Mouse (Mus musculus) mouse embryonic stem cell (cell line): ENCODE measurements around the gene Urb1.

Source experiments
- in situ Hi-C, 2 experiments: fragments of 300-500 bp; cut with MboI; formaldehyde crosslinking; loops; 1 replicate in 1 of 2; 3 replicates in 1 of 2; pipeline ENCODE4 v1.14.3; 2019 to 2020; ENCODE audit warnings: low sequenced_read_pairs in 2 of 2, low pct_unique_long_range_greater_than_20kb in 1 of 2, mixed read lengths in 1 of 2; ENCODE audit not compliant: unreplicated experiment in 1 of 2

Gene Urb1

GRCm38 (mm10) chr16:90809975-90810715 is at the start of gene Urb1:
Gene Urb1, minus strand, starts transcription at chr16:90810413.
- in situ Hi-C loops, result no loop called here

GRCm38 (mm10) chr16:90858206-90858605 is 48.0 kb upstream of the Urb1 start:
- in situ Hi-C loops, result no loop called here

- in situ Hi-C loops, result no loop called here
Measured at GRCm38 (mm10) chr16:90856552-90857200, 46.5 kb upstream of the Urb1 start.

- in situ Hi-C loops, result no loop called here
Measured at GRCm38 (mm10) chr16:90851621-90852334, 41.6 kb upstream of the Urb1 start.

DNA sequence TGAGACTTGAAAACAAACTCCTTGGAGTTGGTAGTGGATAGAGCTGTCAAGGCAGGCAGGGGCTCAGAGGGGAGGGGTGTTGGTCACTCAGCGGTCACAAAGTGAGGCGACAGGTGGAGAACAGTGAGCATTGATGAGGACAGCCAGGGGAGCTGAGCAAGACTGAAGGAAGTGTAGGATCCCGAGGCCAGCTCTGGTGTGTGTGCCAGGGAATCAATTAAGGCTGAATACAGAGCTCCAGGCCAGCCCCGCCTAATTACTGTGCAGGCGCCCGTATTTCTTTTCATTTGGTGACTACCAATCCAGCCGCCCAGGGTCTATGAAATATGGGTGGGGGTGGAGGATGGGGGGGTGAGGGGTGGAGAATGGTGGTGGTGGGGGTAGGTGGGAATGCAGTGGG is 40.7 kb upstream of the Urb1 start:
- in situ Hi-C loops, result no loop called here

- in situ Hi-C loops, result no loop called here
Measured at GRCm38 (mm10) chr16:90849262-90849661, 39.0 kb upstream of the Urb1 start.

DNA sequence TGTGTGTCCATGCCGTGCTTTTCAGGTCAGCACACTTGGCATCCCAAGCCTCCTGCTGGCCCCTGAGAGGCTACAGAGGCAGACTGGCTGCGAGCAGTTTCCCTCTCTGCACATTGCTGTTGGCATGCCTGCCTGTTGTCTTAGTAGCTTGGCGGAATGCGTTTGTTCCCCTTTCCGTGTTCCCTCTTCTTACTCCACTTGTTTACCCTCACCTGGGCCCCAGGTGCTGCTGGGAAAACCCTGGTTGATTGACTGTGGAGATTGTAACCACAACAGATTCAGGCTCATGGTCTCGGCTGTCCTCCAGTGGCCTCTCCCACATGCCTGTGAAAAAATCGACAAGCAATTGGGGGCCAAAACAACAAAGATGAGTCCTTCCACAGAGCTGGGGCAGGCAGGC is 38.5 kb upstream of the Urb1 start:
- in situ Hi-C loops, result no loop called here

- in situ Hi-C loops, result no loop called here
Measured at GRCm38 (mm10) chr16:90845591-90845990, 35.4 kb upstream of the Urb1 start.

DNA sequence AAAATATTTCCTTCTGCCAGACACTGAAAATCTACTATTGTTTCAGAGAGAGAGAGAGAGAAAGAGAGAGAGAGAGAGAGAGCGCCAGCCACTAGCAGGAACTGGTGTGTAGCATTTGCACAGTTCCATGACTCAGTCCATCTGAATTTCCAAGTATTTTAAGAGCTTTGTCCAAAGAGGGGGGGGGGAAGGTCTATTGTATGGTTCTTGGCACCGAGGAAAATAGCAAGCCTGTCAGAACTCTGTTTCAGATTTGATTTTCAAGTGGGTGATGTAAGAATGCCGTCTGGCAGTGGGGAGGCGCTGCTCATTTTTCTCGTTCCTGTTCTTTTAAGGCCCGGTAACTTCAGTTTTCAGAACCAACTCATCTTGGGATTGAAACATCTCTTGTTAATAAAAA is 34.8 kb upstream of the Urb1 start:
- in situ Hi-C loops, result no loop called here

DNA sequence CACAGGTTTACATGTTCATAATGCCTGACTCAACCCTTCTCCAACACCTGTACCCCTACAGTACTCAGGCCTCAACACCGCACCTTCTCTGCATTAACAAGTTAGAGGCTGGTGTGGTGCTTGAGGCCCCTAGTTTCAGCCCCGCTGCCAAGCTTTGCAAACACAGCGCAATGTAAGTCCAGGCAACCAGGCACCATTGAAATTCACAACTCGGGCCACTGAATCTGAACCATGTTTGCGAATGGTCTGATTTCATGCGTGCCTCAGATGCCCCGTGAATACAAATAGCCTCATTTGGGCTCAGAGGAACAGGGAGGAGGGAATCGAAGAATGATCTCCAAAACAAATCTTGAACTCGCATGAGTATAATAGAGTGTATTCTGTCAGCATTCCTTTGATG is 32.0 kb upstream of the Urb1 start:
- in situ Hi-C loops, result no loop called here

DNA sequence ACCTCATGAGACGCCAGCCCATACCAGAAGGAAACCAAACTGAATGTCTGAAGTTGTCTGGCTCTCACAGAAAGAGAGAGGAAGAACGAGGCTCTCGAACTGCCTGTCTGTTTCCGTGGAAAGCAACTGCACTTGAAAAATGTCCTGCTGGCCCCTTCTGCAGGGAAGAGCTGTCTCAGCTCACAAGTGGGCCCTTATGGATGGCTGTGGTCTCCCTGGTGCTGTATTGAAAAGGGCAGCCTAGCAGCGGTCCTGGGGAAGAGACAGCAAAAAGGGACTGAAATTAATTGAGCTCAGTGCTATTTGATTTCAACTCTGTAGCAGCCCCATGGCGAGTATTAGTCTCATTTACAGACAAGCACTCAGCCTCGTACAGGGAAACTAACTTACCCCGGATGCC is 27.2 kb upstream of the Urb1 start:
- in situ Hi-C loops, result no loop called here

GRCm38 (mm10) chr16:90833041-90833791 is 23.0 kb upstream of the Urb1 start:
- in situ Hi-C loops, result no loop called here

DNA sequence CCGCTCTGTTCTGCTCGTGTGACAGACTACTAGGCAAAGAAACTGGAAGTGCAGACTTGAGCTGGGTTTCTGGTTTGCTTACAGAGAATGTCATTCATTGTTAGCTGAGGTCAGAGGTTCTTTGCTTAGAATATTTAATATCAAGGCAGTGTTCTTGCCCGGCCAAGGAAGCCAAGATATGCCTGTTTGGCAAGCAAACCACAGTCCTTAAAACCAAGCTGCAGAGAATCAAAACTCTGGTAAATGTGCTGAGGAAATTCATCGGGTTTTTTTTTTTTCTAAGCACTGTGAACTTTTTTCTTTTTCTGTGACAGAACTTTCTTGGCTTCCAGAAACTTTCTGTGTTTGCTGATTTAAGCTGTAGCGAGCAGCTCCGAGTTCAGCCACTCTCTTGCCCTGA is 22.3 kb upstream of the Urb1 start:
- in situ Hi-C loops, result no loop called here

DNA sequence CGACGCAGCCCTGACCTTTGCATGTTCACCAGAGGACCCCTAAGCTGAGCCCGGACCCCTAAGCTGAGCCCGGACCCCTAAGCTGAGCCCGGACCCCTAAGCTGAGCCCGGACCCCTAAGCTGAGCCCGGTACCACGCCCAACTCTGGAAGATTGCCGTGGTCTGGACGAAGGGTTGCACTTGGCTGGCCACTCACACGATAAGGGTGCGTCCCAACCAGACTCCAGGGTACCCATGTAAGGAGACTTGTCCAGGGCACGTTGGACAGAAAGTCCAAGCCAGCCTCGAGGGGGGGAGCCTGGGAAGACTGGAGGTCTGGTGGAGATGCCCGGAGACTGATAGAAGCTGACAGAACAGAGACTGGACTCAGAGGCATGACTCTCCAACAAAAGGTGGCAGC is 21.5 kb upstream of the Urb1 start:
- in situ Hi-C loops, result no loop called here

DNA sequence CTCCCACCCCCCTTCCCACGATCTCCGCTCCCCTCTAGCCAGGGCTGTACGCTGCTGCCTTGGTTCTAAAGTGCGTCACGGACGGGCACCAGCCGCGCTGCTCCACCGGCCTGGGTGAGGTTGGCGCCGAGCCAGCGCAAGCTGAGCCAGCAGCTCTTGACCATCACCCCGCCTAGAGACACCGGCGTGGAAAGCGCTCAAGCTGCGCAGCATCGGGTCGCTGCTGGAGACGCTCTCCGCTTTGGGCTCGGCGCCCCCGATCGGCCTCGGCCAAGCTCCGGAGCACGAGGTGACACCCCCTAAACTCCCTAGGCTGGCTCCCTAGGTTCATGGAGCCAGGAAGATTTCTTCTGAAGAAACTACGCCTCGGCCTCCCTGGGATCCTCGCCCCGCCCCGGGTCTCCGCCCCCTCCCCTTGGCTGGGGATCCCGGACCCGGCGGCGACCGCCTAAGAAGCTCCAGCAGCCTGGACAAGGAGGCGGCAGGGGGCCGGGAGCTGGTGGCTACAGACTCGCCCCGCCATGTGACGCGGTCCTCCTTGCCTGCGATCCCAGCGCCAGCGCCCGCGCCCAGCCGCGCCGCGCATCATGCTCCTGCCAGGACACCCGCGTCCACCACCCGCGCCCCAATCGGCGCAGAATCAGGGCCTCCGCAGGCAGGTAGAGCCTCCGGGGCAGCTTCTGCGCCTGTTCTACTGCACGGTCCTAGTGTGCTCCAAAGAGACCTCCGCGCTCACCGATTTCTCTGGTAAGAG is 20.6 kb upstream of the Urb1 start:
- in situ Hi-C loops, result no loop called here

- in situ Hi-C loops, result loop anchor here in 1 of 2 experiments (10.0 kb wide), 1 partner anchor 105 kb away; the partner anchor contains the start of gene Cfap298
Measured at GRCm38 (mm10) chr16:90829894-90830685, 19.9 kb upstream of the Urb1 start.

DNA sequence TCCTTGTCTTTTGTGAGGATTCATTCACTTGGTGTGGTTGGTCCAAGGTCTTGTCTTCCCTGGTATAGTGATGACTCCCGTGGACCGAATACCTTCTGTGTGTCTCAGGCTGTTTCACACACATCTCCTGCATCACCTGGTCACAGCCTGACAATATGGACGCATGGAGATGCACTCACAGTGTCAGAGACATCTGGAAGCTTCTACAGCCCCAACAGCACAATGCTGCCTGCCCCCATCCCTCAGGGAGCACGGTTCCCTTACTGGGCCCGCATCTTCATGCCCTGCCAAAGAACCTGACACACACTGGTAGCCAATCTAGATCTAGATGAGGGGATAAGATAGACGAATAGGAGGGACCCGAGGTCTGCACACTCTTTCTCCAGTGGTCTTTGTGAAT is 18.9 kb upstream of the Urb1 start:
- in situ Hi-C loops, result loop anchor here in 1 of 2 experiments (10.0 kb wide), 1 partner anchor 106 kb away; the partner anchor contains the start of gene Cfap298
